Mouse (Mus musculus): Measurements from ENCODE around the gene Zbtb46. TPM values are rescaled to one million over a fixed set of nuclear protein-coding genes. Genes with fewer than 3 reads are reported as not detected.

Zbtb46 gene
- polyA plus RNA-seq, 2 experiments, result 5.3 to 6.8 TPM

- Histone ChIP-seq H3K4me3 (ENCODE audit: insufficient read depth in 1 of 2, low read depth in 2 of 2, low read length in 2 of 2) (no peak overlapping the region), H3K36me3 (replicated peaks; ENCODE audit: control insufficient read depth, insufficient read depth, low read depth) (peaks cover 4% of the 10 kb centered on the region), H3K4me1 (replicated peaks; ENCODE audit: control insufficient read depth in 2 of 2, insufficient read depth in 2 of 2, low read length in 1 of 2) (peaks cover 11 to 19% of the 10 kb centered on the region in 2 experiments), H3K4me2 (ENCODE audit: low read depth) (no peak overlapping the region), H3K27ac (no peak overlapping the region), H3K27me3 (ENCODE audit: control insufficient read depth, insufficient read depth, low read length) (no peaks in the 10 kb centered on the region), H3K9me3 (ENCODE audit: control insufficient read depth, low read length) (no peaks in the 10 kb centered on the region), H3K9ac (replicated peaks) (no peak overlapping the region)
- DNase-seq (ENCODE audit: low read depth in 3 of 3, low spot score in 3 of 3), result no peak
- TF ChIP-seq EP300 (IDR thresholded peaks at IDR 0.05; ENCODE audit: low read depth) (no peak), CTCF (IDR thresholded peaks at IDR 0.05; ENCODE audit: low read depth) (peak; percentile 45)
- no peak for ATAC-seq (ENCODE audit: insufficient read depth)
- 85% methylated on average over 5 of the region's 5 CpGs for WGBS (ENCODE audit: insufficient replicate concordance)
Measured at GRCm38 (mm10) chr2:181370001-181370400, 89.2 kb downstream of the Zbtb46 start.

GRCm38 (mm10) chr2:181365655-181366075 is 93.6 kb downstream of the Zbtb46 start:
- Histone ChIP-seq H3K9me3 (ENCODE audit: control insufficient read depth, low read length) (no peaks in the 10 kb centered on the region), H3K27ac (peak overlapping the region; percentile 80), H3K4me1 (replicated peaks; ENCODE audit: control insufficient read depth in 2 of 2, insufficient read depth in 2 of 2, low read length in 1 of 2) (peaks cover 8 to 22% of the 10 kb centered on the region in 2 experiments), H3K4me2 (ENCODE audit: low read depth) (peak overlapping the region; percentile 78), H3K9ac (replicated peaks) (peak overlapping the region; percentile 92), H3K27me3 (ENCODE audit: control insufficient read depth, insufficient read depth, low read length) (no peaks in the 10 kb centered on the region), H3K4me3 (ENCODE audit: insufficient read depth in 1 of 2, low read depth in 2 of 2, low read length in 2 of 2) (peak overlapping the region; percentile 87 to 97), H3K36me3 (replicated peaks; ENCODE audit: control insufficient read depth, insufficient read depth, low read depth) (peaks cover 9% of the 10 kb centered on the region)
- ATAC-seq (ENCODE audit: insufficient read depth), result peak; percentile 69
- TF ChIP-seq EP300 (IDR thresholded peaks at IDR 0.05; ENCODE audit: low read depth), result 0 out of 2 replicates have a peak, but pooled peaks have one; percentile 9
- no peak for TF ChIP-seq CTCF (IDR thresholded peaks at IDR 0.05; ENCODE audit: low read depth)
- WGBS (ENCODE audit: insufficient replicate concordance), result 0% methylated on average over 20 of the region's 20 CpGs
- DNase-seq (ENCODE audit: low read depth in 3 of 3, low spot score in 3 of 3), result peak in 1 of 3 experiments; percentile 24

DNA sequence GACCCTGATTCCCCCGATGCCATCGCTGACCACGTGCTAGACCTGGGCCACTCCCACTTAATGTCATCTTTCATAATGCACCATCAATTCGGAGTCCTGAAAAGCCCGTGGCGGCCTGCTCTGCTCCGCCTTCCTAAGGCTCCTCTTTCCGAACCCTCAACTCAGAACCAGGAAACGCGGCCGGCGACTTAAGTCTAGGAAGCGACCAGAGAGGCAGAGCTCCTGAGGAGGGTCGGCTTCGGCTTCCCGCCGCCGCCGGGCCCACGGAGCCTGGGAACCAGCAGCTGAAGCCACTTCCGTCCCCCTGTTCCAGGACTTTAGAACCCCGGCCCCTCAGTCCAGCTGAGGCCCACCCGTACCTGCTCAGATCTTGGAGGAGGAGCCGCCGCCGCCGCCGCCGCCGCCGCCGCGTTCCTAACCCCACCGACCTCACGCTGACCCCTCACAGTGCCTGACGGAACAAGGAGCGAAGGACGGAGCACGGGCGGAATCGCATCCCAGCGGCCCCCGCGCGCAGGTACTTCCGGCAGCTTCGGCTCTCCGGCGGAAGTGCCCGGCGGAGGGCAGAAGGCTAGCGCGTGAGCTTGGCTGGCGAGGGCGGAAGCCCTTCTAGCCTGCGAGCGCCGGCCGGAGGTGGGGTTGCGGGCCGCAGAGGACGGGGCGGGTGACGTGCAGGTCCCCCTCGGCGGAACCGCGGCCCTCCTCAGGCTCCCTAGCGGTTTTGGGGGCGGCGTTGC is 94.2 kb downstream of the Zbtb46 start, which contains the start of the genes Zgpat and Arfrp1:
Gene Zgpat (plus strand): TSS at position 69 of the 737 bp plus-strand sequence.
Gene Arfrp1 (minus strand): TSS at position 545 of the 737 bp plus-strand sequence.
- peaks cover 8 to 22% of the 10 kb centered on the region in 2 experiments for H3K4me1 ChIP-seq (replicated peaks; ENCODE audit: control insufficient read depth in 2 of 2, insufficient read depth in 2 of 2, low read length in 1 of 2)
- peaks cover 10% of the 10 kb centered on the region for H3K36me3 ChIP-seq (replicated peaks; ENCODE audit: control insufficient read depth, insufficient read depth, low read depth)
- no peaks in the 10 kb centered on the region for H3K9me3 ChIP-seq (ENCODE audit: control insufficient read depth, low read length)
- H3K9ac ChIP-seq (replicated peaks), result peak within 1 kb of the TSS; percentile 92
- H3K27ac ChIP-seq, result peak within 1 kb of the TSS; percentile 80
- ATAC-seq (ENCODE audit: insufficient read depth) (peak; percentile 89), DNase-seq (ENCODE audit: low read depth in 3 of 3, low spot score in 3 of 3) (peak; percentile 73 to 78 (median 75))
- TF ChIP-seq EP300 (IDR thresholded peaks at IDR 0.05; ENCODE audit: low read depth) (no peak), CTCF (IDR thresholded peaks at IDR 0.05; ENCODE audit: low read depth) (peak; percentile 24)
- H3K27me3 ChIP-seq (ENCODE audit: control insufficient read depth, insufficient read depth, low read length), result no peaks in the 10 kb centered on the region
- WGBS (ENCODE audit: insufficient replicate concordance), result under 1% methylated on average over 71 of the region's 71 CpGs
- H3K4me3 ChIP-seq (ENCODE audit: insufficient read depth in 1 of 2, low read depth in 2 of 2, low read length in 2 of 2), result peak within 1 kb of the TSS; percentile 87 to 97
- H3K4me2 ChIP-seq (ENCODE audit: low read depth), result peak within 1 kb of the TSS; percentile 78

DNA sequence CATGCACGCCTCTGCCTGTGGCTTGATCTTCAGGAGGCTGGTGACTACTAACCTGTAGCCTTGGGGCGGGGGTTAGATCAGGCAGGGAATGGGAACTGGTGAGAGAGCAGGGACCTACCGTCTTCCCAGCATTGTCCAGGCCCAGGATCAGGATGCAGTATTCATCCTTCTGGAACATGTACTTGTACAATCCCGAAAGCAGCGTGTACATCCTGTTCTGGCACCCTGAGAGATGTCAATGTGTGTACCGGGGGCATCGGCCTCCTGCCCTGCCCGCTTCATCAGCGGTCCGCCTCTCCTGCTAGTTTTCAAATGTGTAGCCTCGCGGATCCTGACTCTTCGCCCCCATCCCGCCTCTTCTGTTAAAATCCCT is 94.8 kb downstream of the Zbtb46 start:
- WGBS (ENCODE audit: insufficient replicate concordance), result 5% methylated on average over 14 of the region's 14 CpGs

DNA sequence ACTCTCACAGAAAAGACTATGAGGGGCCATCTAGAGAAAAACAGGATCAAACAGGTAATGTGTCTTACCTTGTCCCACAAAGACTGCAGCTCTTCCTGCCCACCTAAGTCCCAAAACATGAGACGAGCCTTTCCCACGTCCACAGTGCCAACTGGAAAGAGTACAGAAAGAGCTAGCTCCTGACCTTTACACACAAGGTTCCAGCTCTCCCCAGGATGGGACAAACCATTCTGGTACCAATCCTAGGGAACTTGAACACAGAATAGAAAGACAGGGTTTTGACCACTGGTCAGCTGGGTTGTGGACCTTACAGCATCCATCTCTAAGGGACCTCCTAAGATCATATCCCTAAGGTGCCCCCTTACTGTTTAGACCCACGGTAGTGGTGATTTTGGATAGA is 95.3 kb downstream of the Zbtb46 start:
- DNase-seq (ENCODE audit: low read depth in 3 of 3, low spot score in 3 of 3), result no peak
- Histone ChIP-seq H3K27ac (no peak overlapping the region), H3K4me2 (ENCODE audit: low read depth) (peak overlapping the region; percentile 78), H3K36me3 (replicated peaks; ENCODE audit: control insufficient read depth, insufficient read depth, low read depth) (peaks cover 10% of the 10 kb centered on the region), H3K9me3 (ENCODE audit: control insufficient read depth, low read length) (no peaks in the 10 kb centered on the region), H3K9ac (replicated peaks) (peak overlapping the region; percentile 92; the same call in 1 of the 2 replicates), H3K4me1 (replicated peaks; ENCODE audit: control insufficient read depth in 2 of 2, insufficient read depth in 2 of 2, low read length in 1 of 2) (peaks cover 8 to 22% of the 10 kb centered on the region in 2 experiments), H3K4me3 (ENCODE audit: insufficient read depth in 1 of 2, low read depth in 2 of 2, low read length in 2 of 2) (peak overlapping the region; percentile 87 to 97), H3K27me3 (ENCODE audit: control insufficient read depth, insufficient read depth, low read length) (no peaks in the 10 kb centered on the region)
- 65% methylated on average over 3 of the region's 3 CpGs for WGBS (ENCODE audit: insufficient replicate concordance)
- no peak for ATAC-seq (ENCODE audit: insufficient read depth)
- TF ChIP-seq CTCF (IDR thresholded peaks at IDR 0.05; ENCODE audit: low read depth) (no peak), EP300 (IDR thresholded peaks at IDR 0.05; ENCODE audit: low read depth) (no peak)

More for the DNA sequence above, 94.8 kb downstream of the Zbtb46 start:
- DNase-seq (ENCODE audit: low read depth in 3 of 3, low spot score in 3 of 3) (no peak), ATAC-seq (ENCODE audit: insufficient read depth) (no peak)
- no peak for TF ChIP-seq EP300 (IDR thresholded peaks at IDR 0.05; ENCODE audit: low read depth)
- TF ChIP-seq CTCF (IDR thresholded peaks at IDR 0.05; ENCODE audit: low read depth), result no peak
- Histone ChIP-seq H3K9ac (replicated peaks) (peak overlapping the region; percentile 92), H3K36me3 (replicated peaks; ENCODE audit: control insufficient read depth, insufficient read depth, low read depth) (peaks cover 7% of the 10 kb centered on the region), H3K4me3 (ENCODE audit: insufficient read depth in 1 of 2, low read depth in 2 of 2, low read length in 2 of 2) (peak overlapping the region; percentile 87 to 97), H3K27me3 (ENCODE audit: control insufficient read depth, insufficient read depth, low read length) (no peaks in the 10 kb centered on the region), H3K27ac (no peak overlapping the region), H3K4me2 (ENCODE audit: low read depth) (peak overlapping the region; percentile 78), H3K4me1 (replicated peaks; ENCODE audit: control insufficient read depth in 2 of 2, insufficient read depth in 2 of 2, low read length in 1 of 2) (peaks cover 8 to 22% of the 10 kb centered on the region in 2 experiments), H3K9me3 (ENCODE audit: control insufficient read depth, low read length) (no peaks in the 10 kb centered on the region)
